Mouse (Mus musculus): ENCODE measurements around the gene Kank3.

- TF ChIP-seq POLR2A (IDR thresholded peaks at IDR 0.05; ENCODE audit: borderline replicate concordance, extremely low read depth, low read depth, low read length): peak; percentile 24; the same call in 1 of the 2 replicates
- TF ChIP-seq CTCF (IDR thresholded peaks at IDR 0.05; ENCODE audit: insufficient read depth, low read length): no peak
Measured at GRCm38 (mm10) chr17:33817969-33818643, 7.8 kb downstream of the Kank3 start.
